Mouse (Mus musculus) lung, embryonic 16.5 days (tissue): ENCODE measurements around the gene Tmem116. TPM values are rescaled to one million over a fixed set of nuclear protein-coding genes. Genes with fewer than 3 reads are reported as not detected.

Source experiments
- ATAC-seq: fragments of 200-750 bp; cut with Nextera tagmentation; 2 replicates; pipeline ENCODE4 v1.8.0; 2017; ENCODE audit warnings: low read depth, mild to moderate bottlenecking, moderate library complexity
- H3K27ac ChIP-seq: fragments of 300-500 bp; sonication (generic); 2 replicates; pipeline ENCODE4 v1.5.1; 2014; ENCODE audit warnings: mild to moderate bottlenecking, control low read depth, low read length
- H3K27me3 ChIP-seq: fragments of 300-500 bp; sonication (generic); 2 replicates; pipeline ENCODE4 v1.6.1; 2014; ENCODE audit warnings: low read depth, low read length, mixed read lengths; ENCODE audit not compliant: control insufficient read depth, insufficient read depth
- H3K36me3 ChIP-seq: fragments of 300-500 bp; sonication (generic); 2 replicates; pipeline ENCODE4 v1.6.1; 2014; ENCODE audit warnings: low read length; ENCODE audit not compliant: control insufficient read depth, insufficient read depth
- H3K4me1 ChIP-seq: fragments of 300-500 bp; sonication (generic); replicated peaks from 2 replicates; pipeline ENCODE4 v1.6.1; 2014; ENCODE audit warnings: low read length, mixed read lengths; ENCODE audit not compliant: control insufficient read depth, insufficient read depth
- H3K4me2 ChIP-seq: fragments of 300-500 bp; sonication (generic); 2 replicates; pipeline ENCODE4 v1.6.1; 2014; ENCODE audit warnings: low read depth, low read length, control low read depth
- H3K4me3 ChIP-seq: fragments of 300-500 bp; sonication (generic); 2 replicates; pipeline ENCODE4 v1.5.1; 2014; ENCODE audit warnings: mild to moderate bottlenecking, low read length, control low read depth
- H3K9ac ChIP-seq: fragments of 300-500 bp; sonication (generic); 2 replicates; pipeline ENCODE4 v1.6.1; 2014; ENCODE audit warnings: low read length, control low read depth
- H3K9me3 ChIP-seq: fragments of 300-500 bp; sonication (generic); 2 replicates; pipeline ENCODE4 v1.6.1; 2016; ENCODE audit warnings: low read length; ENCODE audit not compliant: control insufficient read depth
- WGBS: fragments of 180-500 bp; shearing (Covaris S2); extraction: QIAGEN DNeasy Blood & Tissue Kit; methylation state at CpG from one replicate; pipeline ENCODE4 v1.1.7; 2014; 5-methylcytosine and 5-hydroxymethylcytosine counted together
- polyA plus RNA-seq: library from polyadenylated mRNA; unstranded; fragments of >200 nt; fragmentation: Nextera tagmentation; extraction: Ambion mirVana; gene quantifications from 2 replicates; pipeline ENCODE4 v1.2.1, GENCODE M21; 2015

Tmem116 gene
- polyA plus RNA-seq, 1 experiment from 2014 or later = 3.0 TPM

GRCm38 (mm10) chr5:121455510-121456265 is 4.0 kb downstream of the Tmem116 start:
- Histone ChIP-seq H3K9ac (no peak overlapping the region), H3K4me1 (peaks cover 23% of the 10 kb centered on the region), H3K4me3 (no peak overlapping the region), H3K36me3 (no peaks in the 10 kb centered on the region), H3K4me2 (no peak overlapping the region), H3K27me3 (no peaks in the 10 kb centered on the region), H3K9me3 (no peaks in the 10 kb centered on the region; the same call in 1 of the 2 replicates), H3K27ac (no peak overlapping the region)
- WGBS = 50% methylated on average over 9 of the region's 9 CpGs
- ATAC-seq = no peak

GRCm38 (mm10) chr5:121461339-121462170 is 9.9 kb downstream of the Tmem116 start:
- Histone ChIP-seq H3K4me1 (0 out of 2 replicates have a peak, but pooled peaks cover 2% of the 10 kb centered on the region), H3K27me3 (no peaks in the 10 kb centered on the region), H3K9ac (no peak overlapping the region), H3K4me2 (no peak overlapping the region), H3K36me3 (no peaks in the 10 kb centered on the region), H3K27ac (no peak overlapping the region), H3K9me3 (no peaks in the 10 kb centered on the region; the same call in 1 of the 2 replicates), H3K4me3 (no peak overlapping the region)
- ATAC-seq = no peak
- WGBS = 39% methylated on average over 4 of the region's 4 CpGs

GRCm38 (mm10) chr5:121462171-121462502 is 10.4 kb downstream of the Tmem116 start:
- H3K27me3 ChIP-seq = no peaks in the 10 kb centered on the region
- no peak overlapping the region for H3K4me2 ChIP-seq
- no peak overlapping the region for H3K27ac ChIP-seq
- H3K4me3 ChIP-seq = no peak overlapping the region
- 17% methylated on average over 1 of the region's 1 CpGs for WGBS
- no peaks in the 10 kb centered on the region; the same call in 1 of the 2 replicates for H3K9me3 ChIP-seq
- no peaks in the 10 kb centered on the region for H3K36me3 ChIP-seq
- ATAC-seq = no peak
- 0 out of 2 replicates have a peak, but pooled peaks cover 2% of the 10 kb centered on the region for H3K4me1 ChIP-seq
- H3K9ac ChIP-seq = no peak overlapping the region

- 50% methylated on average over 5 of the region's 5 CpGs for WGBS
- H3K27ac ChIP-seq = no peak overlapping the region
Observed at GRCm38 (mm10) chr5:121462967-121463366, 11.3 kb downstream of the Tmem116 start.

GRCm38 (mm10) chr5:121463601-121464250 is 12.0 kb downstream of the Tmem116 start:
- WGBS = 42% methylated on average over 5 of the region's 5 CpGs
- H3K27me3 ChIP-seq = no peaks in the 10 kb centered on the region
- H3K9me3 ChIP-seq = no peaks in the 10 kb centered on the region; the same call in 1 of the 2 replicates
- no peak overlapping the region for H3K4me2 ChIP-seq
- no peak for ATAC-seq
- peak overlapping the region; percentile 9; the same call in 1 of the 2 replicates for H3K9ac ChIP-seq
- peak overlapping the region; percentile 0; the same call in 1 of the 2 replicates for H3K27ac ChIP-seq
- H3K36me3 ChIP-seq = no peaks in the 10 kb centered on the region
- H3K4me1 ChIP-seq = 0 out of 2 replicates have a peak, but pooled peaks cover 2% of the 10 kb centered on the region
- H3K4me3 ChIP-seq = no peak overlapping the region

More at GRCm38 (mm10) chr5:121462967-121463366, 11.3 kb downstream of the Tmem116 start:
- peak; percentile 60; the same call in 1 of the 2 replicates for ATAC-seq
- no peaks in the 10 kb centered on the region for H3K36me3 ChIP-seq
- 0 out of 2 replicates have a peak, but pooled peaks cover 2% of the 10 kb centered on the region for H3K4me1 ChIP-seq
- no peak overlapping the region for H3K4me3 ChIP-seq
- peak overlapping the region; percentile 21; the same call in 1 of the 2 replicates for H3K4me2 ChIP-seq
- no peaks in the 10 kb centered on the region; the same call in 1 of the 2 replicates for H3K9me3 ChIP-seq
- H3K9ac ChIP-seq = no peak overlapping the region
- H3K27me3 ChIP-seq = no peaks in the 10 kb centered on the region

- H3K4me2 ChIP-seq = no peak overlapping the region
- H3K4me3 ChIP-seq = no peak overlapping the region
- H3K9me3 ChIP-seq = no peaks in the 10 kb centered on the region
- H3K4me1 ChIP-seq = peaks cover 10% of the 10 kb centered on the region; the same call in 1 of the 2 replicates
- WGBS = 3% methylated on average over 3 of the region's 3 CpGs
- no peaks in the 10 kb centered on the region for H3K27me3 ChIP-seq
- ATAC-seq = peak; percentile 88
- no peak overlapping the region for H3K9ac ChIP-seq
- no peaks in the 10 kb centered on the region for H3K36me3 ChIP-seq
- H3K27ac ChIP-seq = peak overlapping the region; percentile 54
Observed at GRCm38 (mm10) chr5:121469566-121469965, 17.9 kb downstream of the Tmem116 start.

- peaks cover 10% of the 10 kb centered on the region; the same call in 1 of the 2 replicates for H3K4me1 ChIP-seq
- ATAC-seq = no peak
- H3K4me2 ChIP-seq = no peak overlapping the region
- no peak overlapping the region for H3K9ac ChIP-seq
- whole genome bisulfite sequencing = 84% methylated on average over 2 of the region's 2 CpGs
- H3K36me3 ChIP-seq = no peaks in the 10 kb centered on the region
- H3K9me3 ChIP-seq = no peaks in the 10 kb centered on the region
- no peaks in the 10 kb centered on the region for H3K27me3 ChIP-seq
- H3K4me3 ChIP-seq = no peak overlapping the region
- no peak overlapping the region for H3K27ac ChIP-seq
Observed at GRCm38 (mm10) chr5:121472411-121472810, 20.7 kb downstream of the Tmem116 start.

- Histone ChIP-seq H3K9ac (no peak overlapping the region), H3K36me3 (no peaks in the 10 kb centered on the region), H3K27me3 (no peaks in the 10 kb centered on the region), H3K4me3 (no peak overlapping the region), H3K4me2 (no peak overlapping the region), H3K27ac (no peak overlapping the region), H3K4me1 (peaks cover 5% of the 10 kb centered on the region; the same call in 1 of the 2 replicates), H3K9me3 (no peaks in the 10 kb centered on the region)
- ATAC-seq = no peak
- WGBS = 35% methylated on average over 7 of the region's 7 CpGs
Observed at GRCm38 (mm10) chr5:121474610-121475009, 22.9 kb downstream of the Tmem116 start.
